Comparison of ENCODE assay signal across 8 mouse cellular contexts in the genomic region with DNA sequence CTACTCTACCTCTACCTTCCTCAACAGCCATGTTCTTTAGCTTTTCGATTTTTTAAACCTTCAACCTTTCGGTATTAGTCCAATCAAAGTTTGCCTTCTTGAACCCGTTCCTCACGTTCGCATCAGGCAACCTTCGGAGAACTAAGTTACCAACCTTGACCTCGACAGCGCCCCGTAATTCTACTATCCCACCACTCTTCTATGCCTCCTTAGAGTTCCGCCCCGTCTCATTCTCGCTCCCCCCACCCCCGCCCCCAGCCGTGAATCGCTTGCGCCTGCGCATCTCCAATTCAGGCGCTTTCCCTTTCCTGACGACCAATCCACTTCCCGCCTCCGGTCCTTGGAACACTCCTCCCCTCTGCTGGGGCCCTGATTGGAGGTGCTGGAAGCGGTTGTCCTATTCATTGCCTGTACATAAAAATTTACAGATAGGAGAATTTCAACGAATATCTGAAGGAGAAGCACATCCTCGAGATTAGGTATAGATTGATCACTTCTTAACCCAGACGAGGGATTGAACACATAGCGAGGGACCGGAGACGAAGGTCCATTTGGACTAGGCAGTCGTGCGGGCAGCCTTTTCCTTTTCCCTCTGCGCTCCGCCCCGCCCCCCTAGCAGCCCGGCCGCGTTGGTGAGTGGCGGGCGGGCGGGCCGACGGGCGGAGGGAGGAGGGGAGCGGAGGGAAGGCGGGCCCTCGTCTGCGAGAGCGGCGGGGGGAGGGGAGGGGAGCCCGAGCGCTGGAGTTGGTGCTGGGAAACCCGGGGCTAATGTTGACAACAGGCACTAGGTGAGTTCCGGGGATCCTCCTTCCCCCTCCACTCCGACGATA. TPM values are rescaled to one million over a fixed set of nuclear protein-coding genes. Genes with fewer than 3 reads are reported as not detected.
A peak's percentile ranks its signal among the peaks of the same experiment; 100 is the strongest.
DNase-seq lines count a peak whose midpoint lies in the region; ATAC-seq lines count a peak whose summit lies in the region.

TSS of gene Upf2 (plus strand) at position 704 of the 830 bp plus-strand sequence.

- ATAC-seq in megakaryocyte progenitor cell, adult 5-6 weeks (replicated peaks; ENCODE audit: poor library complexity) = peak; percentile 83

- DNase-seq in adipocyte (ENCODE audit: low spot score) = peak; percentile 97
- DNase-seq in embryo, embryonic 10 days (ENCODE audit: low spot score) = peak; percentile 95
- DNase-seq in gastrocnemius, postnatal 10 days = peak; percentile 96
- DNase-seq in induced T-regulatory cell, adult 2 months (ENCODE audit: low read depth) = peak; percentile 98
- DNase-seq in left cerebral cortex, adult 9 months (ENCODE audit: low spot score in 2 of 2) = peak; percentile 91 to 95
- DNase-seq in right cerebral cortex, postnatal 14 days = peak; percentile 97
- peak; percentile 89 to 93 for DNase-seq in urinary bladder, postnatal 36 days (ENCODE audit: low spot score in 2 of 2)

RNA-seq across cellular contexts. Expression of gene Upf2, which starts in this region (rescaled TPM):
- 10 to 100 TPM; 12.9 to 15.9 TPM for total RNA-seq in gastrocnemius, postnatal 10 days (2021)
- 37.2 and 40.1 TPM in 2 replicates for total RNA-seq in megakaryocyte progenitor cell, adult 5-6 weeks (2015)
- 30.5 and 36.2 TPM in 2 replicates for total RNA-seq in megakaryocyte progenitor cell, adult 5-6 weeks (2017)

Comparison
In these comparisons a context has a peak if more than half of its experiments do, and no peak if none do; other contexts are left out.
1. Peak in every context shown above with its lines: DNase-seq and ATAC-seq.